Mouse (Mus musculus) embryonic facial prominence, embryonic 15.5 days (tissue): ENCODE results near the gene Olfr59. TPM values are rescaled to one million over a fixed set of nuclear protein-coding genes. Genes with fewer than 3 reads are reported as not detected.

Experiments
- ATAC-seq: fragments of 200-750 bp; cut with Nextera tagmentation; 2 replicates; pipeline ENCODE4 v1.8.0; 2017; ENCODE audit warnings: low read depth, moderate TSS enrichment; ENCODE audit not compliant: insufficient number of reproducible peaks, low FRiP score, low TSS enrichment
- H3K27ac ChIP-seq: fragments of 300-500 bp; sonication (generic); replicated peaks from 2 replicates; pipeline ENCODE4 v1.5.1; 2015; ENCODE audit warnings: mild to moderate bottlenecking, inconsistent platforms
- H3K27me3 ChIP-seq: fragments of 300-500 bp; sonication (generic); 2 replicates; pipeline ENCODE4 v1.6.1; 2015; ENCODE audit warnings: inconsistent platforms
- H3K36me3 ChIP-seq: fragments of 300-500 bp; sonication (generic); 2 replicates; pipeline ENCODE4 v1.6.1; 2015; ENCODE audit warnings: mild to moderate bottlenecking, inconsistent platforms
- H3K4me1 ChIP-seq: fragments of 300-500 bp; sonication (generic); 2 replicates; pipeline ENCODE4 v1.6.1; 2015; ENCODE audit warnings: inconsistent platforms
- H3K4me2 ChIP-seq: fragments of 300-500 bp; sonication (generic); replicated peaks from 2 replicates; pipeline ENCODE4 v1.6.1; 2015; ENCODE audit warnings: mild to moderate bottlenecking, inconsistent platforms
- H3K4me3 ChIP-seq: fragments of 300-500 bp; sonication (generic); replicated peaks from 2 replicates; pipeline ENCODE4 v1.5.1; 2015; ENCODE audit warnings: mild to moderate bottlenecking, inconsistent platforms
- H3K9ac ChIP-seq: fragments of 300-500 bp; sonication (generic); 2 replicates; pipeline ENCODE4 v1.6.1; 2015; ENCODE audit warnings: inconsistent platforms
- H3K9me3 ChIP-seq: fragments of 300-500 bp; sonication (generic); replicated peaks from 2 replicates; pipeline ENCODE4 v1.6.1; 2016; ENCODE audit warnings: inconsistent platforms
- WGBS: fragments of 180-500 bp; shearing (Covaris S2); methylation state at CpG from one replicate; pipeline ENCODE4 v1.1.7; 2015; 5-methylcytosine and 5-hydroxymethylcytosine counted together
- polyA plus RNA-seq: library from polyadenylated mRNA; unstranded; fragments of >200 nt; fragmentation: Nextera tagmentation; extraction: Ambion mirVana; gene quantifications from 2 replicates; pipeline ENCODE4 v1.2.1, GENCODE M21; 2015

The Olfr59 gene
- 0.12 TPM in 1 of 2 replicates, not detected in the other for polyA plus RNA-seq

DNA sequence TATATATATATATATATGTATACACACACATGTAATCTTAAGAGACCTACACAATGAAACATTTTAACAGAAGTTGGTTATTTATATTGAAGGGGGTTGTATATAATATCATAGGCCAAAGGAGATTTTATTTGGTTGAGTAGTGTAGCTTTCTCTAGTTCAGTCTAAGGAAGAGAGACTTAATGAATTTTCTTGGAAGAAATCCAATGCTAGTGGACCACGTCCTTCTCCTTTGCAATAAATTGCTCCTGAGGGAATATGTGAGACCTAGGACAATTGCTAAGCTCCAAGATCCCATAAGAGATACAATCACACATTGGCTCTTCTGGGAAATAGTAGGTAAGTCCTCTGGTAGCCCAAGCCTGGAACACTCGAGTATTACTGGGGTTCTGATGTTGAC lies at the start of gene Olfr59:
Olfr59 (plus strand) TSS at position 301 of the 400 bp plus-strand sequence.
- Histone ChIP-seq H3K27me3 (no peaks in the 10 kb centered on the region), H3K9ac (no peak within 1 kb of the TSS), H3K9me3 (no peaks in the 10 kb centered on the region), H3K4me1 (no peaks in the 10 kb centered on the region), H3K36me3 (no peaks in the 10 kb centered on the region), H3K4me3 (no peak within 1 kb of the TSS), H3K4me2 (no peak within 1 kb of the TSS), H3K27ac (no peak within 1 kb of the TSS)
- 48% methylated on average over 2 of the region's 2 CpGs for whole genome bisulfite sequencing
- ATAC-seq = no peak

DNA sequence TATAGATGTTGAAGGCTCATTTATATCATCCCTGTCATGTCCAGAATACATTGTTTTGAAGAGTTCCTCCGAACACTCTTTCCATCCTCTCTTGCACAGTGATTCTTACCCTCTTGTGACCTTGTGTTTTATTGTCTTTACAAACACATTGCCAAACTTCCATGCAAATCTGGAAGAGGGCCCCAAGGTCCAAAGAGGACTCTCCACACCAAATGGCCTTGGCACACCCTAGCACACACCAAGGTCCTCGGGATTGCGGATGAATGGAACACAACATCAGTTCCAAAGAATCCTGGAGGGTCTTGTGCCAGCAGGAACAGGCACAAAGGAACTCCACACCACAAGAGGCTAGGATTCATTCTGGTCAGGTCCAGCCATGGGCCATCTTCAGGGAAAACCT lies 42.3 kb upstream of the Olfr59 start:
- Histone ChIP-seq H3K9ac (no peak overlapping the region), H3K9me3 (no peaks in the 10 kb centered on the region), H3K4me3 (no peak overlapping the region), H3K27ac (no peak overlapping the region), H3K27me3 (no peaks in the 10 kb centered on the region), H3K36me3 (no peaks in the 10 kb centered on the region), H3K4me1 (no peaks in the 10 kb centered on the region), H3K4me2 (no peak overlapping the region)
- no peak for ATAC-seq
- WGBS = 87% methylated on average over 3 of the region's 3 CpGs

DNA sequence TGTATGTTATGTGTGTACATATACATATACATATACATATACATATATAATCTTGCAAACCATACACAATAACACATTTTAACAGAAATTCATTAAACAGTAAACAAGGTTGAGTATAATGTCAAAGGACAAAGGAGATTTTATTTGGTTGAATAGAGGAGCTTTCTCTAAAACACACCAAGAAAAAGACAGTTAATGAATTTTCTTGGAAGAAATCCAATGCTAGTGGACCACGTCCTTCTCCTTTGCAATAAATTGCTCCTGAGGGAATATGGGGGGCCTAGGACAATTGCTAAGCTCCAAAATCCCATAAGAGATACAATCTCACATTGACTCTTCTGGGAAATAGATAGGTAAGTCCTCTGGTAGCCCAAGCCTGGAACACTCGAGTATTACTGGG lies 24.0 kb upstream of the Olfr59 start, which contains the start of gene Olfr406:
Olfr406 (plus strand) TSS at position 301 of the 400 bp plus-strand sequence.
- H3K4me2 ChIP-seq = no peak within 1 kb of the TSS
- WGBS = 39% methylated on average over 2 of the region's 2 CpGs
- no peak within 1 kb of the TSS for H3K27ac ChIP-seq
- no peaks in the 10 kb centered on the region for H3K27me3 ChIP-seq
- no peaks in the 10 kb centered on the region for H3K36me3 ChIP-seq
- no peaks in the 10 kb centered on the region for H3K4me1 ChIP-seq
- H3K9ac ChIP-seq = no peak within 1 kb of the TSS
- ATAC-seq = no peak
- H3K4me3 ChIP-seq = no peak within 1 kb of the TSS
- H3K9me3 ChIP-seq = no peaks in the 10 kb centered on the region

DNA sequence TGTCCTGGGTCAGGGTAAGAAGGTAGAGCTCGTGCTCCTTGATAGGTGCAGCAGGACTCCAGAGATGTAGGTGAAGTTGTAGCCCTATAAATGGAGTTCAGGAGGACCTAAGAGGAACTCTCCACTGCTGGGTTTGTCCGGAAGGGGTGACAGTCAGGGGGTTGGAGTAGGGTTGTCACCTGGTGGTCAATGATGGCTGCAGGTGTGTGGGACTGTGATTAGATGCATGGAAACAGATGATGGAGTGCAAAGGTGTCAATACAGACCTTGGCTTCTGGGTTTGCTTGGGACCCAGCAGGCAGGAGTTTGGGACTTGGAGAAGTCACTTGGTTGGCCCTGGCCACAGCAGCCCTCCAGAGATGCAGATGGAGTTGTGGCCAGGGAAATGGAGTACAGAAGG lies 3.7 kb downstream of the Olfr59 start:
- Histone ChIP-seq H3K4me1 (no peaks in the 10 kb centered on the region), H3K4me2 (no peak overlapping the region), H3K9me3 (no peaks in the 10 kb centered on the region), H3K27me3 (no peaks in the 10 kb centered on the region), H3K4me3 (no peak overlapping the region), H3K27ac (no peak overlapping the region), H3K36me3 (no peaks in the 10 kb centered on the region), H3K9ac (no peak overlapping the region)
- ATAC-seq = no peak
- WGBS = 72% methylated on average over 2 of the region's 2 CpGs

DNA sequence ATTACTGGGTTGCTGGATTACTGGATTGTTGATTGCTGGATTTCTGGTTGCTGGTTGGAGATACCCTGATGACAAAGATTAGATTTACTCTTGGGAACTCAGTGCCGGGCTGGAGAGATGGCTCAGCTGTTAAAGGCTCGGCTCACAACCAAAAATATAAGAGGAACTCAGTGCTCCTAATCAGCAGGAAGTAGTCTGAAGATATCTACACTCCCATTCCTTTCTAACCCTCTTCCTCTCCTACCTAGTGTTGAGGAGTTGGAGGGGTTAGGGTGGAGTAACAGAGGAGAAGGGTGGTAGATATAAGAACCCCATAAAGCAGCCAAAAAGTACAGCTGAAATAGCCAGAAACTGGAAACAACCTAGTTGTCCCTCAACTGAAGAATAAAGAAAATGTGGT lies 42.5 kb downstream of the Olfr59 start:
- 72% methylated on average over 2 of the region's 2 CpGs for WGBS
- Histone ChIP-seq H3K27ac (no peak overlapping the region), H3K9ac (no peak overlapping the region), H3K4me2 (no peak overlapping the region), H3K27me3 (no peaks in the 10 kb centered on the region), H3K9me3 (no peaks in the 10 kb centered on the region), H3K36me3 (no peaks in the 10 kb centered on the region), H3K4me1 (no peaks in the 10 kb centered on the region), H3K4me3 (no peak overlapping the region)
- ATAC-seq = no peak

DNA sequence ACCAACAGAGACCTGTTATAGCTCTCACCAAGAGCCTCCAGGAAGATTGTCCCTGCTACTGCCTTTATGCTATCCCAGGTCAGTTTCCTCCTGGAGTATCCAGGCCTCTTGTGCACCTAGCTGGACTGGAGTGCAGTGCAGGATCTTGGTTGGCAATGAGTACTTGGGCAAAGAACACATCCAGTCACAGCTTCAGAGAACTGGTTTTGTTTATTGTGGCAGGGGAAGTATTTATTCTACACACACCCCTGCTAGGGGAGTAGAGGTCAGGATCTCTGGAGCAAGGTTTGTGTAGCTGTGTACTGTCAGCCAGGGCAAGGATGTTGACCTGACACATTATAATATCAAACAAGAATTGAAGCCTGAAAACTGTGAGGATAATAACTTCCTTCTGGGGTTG lies 45.2 kb downstream of the Olfr59 start:
- no peak overlapping the region for H3K27ac ChIP-seq
- H3K4me1 ChIP-seq = no peaks in the 10 kb centered on the region
- no peak for ATAC-seq
- no peak overlapping the region for H3K4me2 ChIP-seq
- no peaks in the 10 kb centered on the region for H3K9me3 ChIP-seq
- no peaks in the 10 kb centered on the region for H3K27me3 ChIP-seq
- no peaks in the 10 kb centered on the region for H3K36me3 ChIP-seq
- H3K9ac ChIP-seq = no peak overlapping the region
- no peak overlapping the region for H3K4me3 ChIP-seq

DNA sequence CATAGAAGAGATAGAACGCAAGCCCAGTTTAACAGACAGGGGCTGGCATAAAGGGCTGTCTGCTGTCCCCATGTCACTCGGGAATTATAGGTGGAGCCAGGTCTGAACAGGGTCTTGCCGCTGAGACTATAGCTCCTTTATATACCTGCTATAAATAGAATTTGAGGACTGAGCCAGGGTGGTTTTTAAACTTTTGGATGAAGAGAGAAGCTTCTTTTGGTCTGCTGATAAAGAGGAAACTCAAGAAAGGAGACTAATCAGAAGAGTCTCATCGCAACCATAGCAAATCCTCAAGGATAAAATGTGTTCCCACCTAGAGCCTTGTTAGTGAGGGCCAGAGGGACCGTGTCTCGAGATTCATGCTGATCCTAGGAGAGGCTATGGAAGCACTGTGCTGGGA lies 54.4 kb downstream of the Olfr59 start, which contains the start of gene Olfr410:
Olfr410 (minus strand) TSS at position 101 of the 400 bp plus-strand sequence.
- no peak for ATAC-seq
- H3K36me3 ChIP-seq = no peaks in the 10 kb centered on the region
- WGBS = 75% methylated on average over 6 of the region's 6 CpGs
- no peaks in the 10 kb centered on the region for H3K27me3 ChIP-seq
- H3K4me3 ChIP-seq = no peak within 1 kb of the TSS
- no peaks in the 10 kb centered on the region for H3K4me1 ChIP-seq
- H3K27ac ChIP-seq = no peak within 1 kb of the TSS
- no peaks in the 10 kb centered on the region for H3K9me3 ChIP-seq
- no peak within 1 kb of the TSS for H3K4me2 ChIP-seq
- no peak within 1 kb of the TSS for H3K9ac ChIP-seq

Other genes with a start within 250 kb of the Olfr59 start
- 0.13 and 0.24 TPM in 2 replicates for gene Olfr139, start 227.2 kb upstream of the Olfr59 start, polyA plus RNA-seq
- gene Olfr399, start 227.1 kb upstream of the Olfr59 start, polyA plus RNA-seq = 0.18 and 0.57 TPM in 2 replicates
- gene Zfp616, start 213.8 kb upstream of the Olfr59 start, polyA plus RNA-seq = not detected in 2 replicates
- gene Olfr401, start 170.0 kb upstream of the Olfr59 start, polyA plus RNA-seq = not detected in 2 replicates
- gene Olfr402, start 130.2 kb upstream of the Olfr59 start, polyA plus RNA-seq = 0.05 TPM in 1 of 2 replicates, not detected in the other
- gene Olfr403, start 97.5 kb upstream of the Olfr59 start, polyA plus RNA-seq = not detected in 2 replicates
- not detected in 2 replicates for gene Olfr43, start 72.4 kb upstream of the Olfr59 start, polyA plus RNA-seq
- not detected in 2 replicates for gene Olfr406, start 23.9 kb upstream of the Olfr59 start, polyA plus RNA-seq
- gene Olfr410, start 54.3 kb downstream of the Olfr59 start, polyA plus RNA-seq = 0.11 and 0.12 TPM in 2 replicates
- gene Olfr411, start 68.9 kb downstream of the Olfr59 start, polyA plus RNA-seq = 0.30 and 0.51 TPM in 2 replicates
- not detected in 2 replicates for gene Olfr412, start 78.3 kb downstream of the Olfr59 start, polyA plus RNA-seq